Mouse (Mus musculus): ENCODE data around the gene 4930516K23Rik. TPM values are rescaled to one million over a fixed set of nuclear protein-coding genes. Genes with fewer than 3 reads are reported as not detected.

The 4930516K23Rik gene
- not detected for total RNA-seq (2021)
- long read RNA-seq, experiment 1 = 0 reads
- long read RNA-seq, experiment 2 = 0 reads

DNA sequence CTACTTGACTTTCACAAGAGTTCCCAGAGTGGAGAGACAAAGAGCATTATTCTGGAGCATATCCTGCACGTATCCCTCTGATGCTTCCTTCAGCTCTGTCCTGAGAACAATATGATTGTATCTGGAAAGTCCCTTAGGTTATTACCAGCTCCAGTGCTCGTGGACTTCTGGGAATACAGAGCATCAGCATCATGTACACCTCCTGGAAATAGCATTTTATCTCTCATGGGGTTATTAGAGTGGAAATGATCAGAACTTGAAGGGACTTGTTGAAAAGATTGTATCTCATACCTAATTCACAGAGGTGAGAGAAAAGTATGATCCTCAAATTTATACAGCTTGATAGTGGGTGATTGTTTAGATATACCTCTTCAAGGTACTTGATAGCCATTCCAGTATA is at the start of gene 4930516K23Rik:
TSS of gene 4930516K23Rik (minus strand) at position 101 of the 400 bp plus-strand sequence.
- no peak for DNase-seq

DNA sequence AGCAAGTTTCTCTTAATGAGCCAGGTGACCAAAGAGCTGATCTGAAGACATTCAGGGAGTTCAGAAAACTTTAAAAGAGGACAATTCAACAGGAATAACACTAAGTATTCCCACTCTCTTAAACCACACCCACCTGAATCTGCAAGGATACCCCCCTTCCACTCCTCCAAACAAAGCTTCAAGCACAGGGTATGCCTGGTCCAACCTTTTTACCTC is 43.4 kb upstream of the 4930516K23Rik start, which contains the start of gene Olfr646:
TSS of gene Olfr646 (plus strand) at position 117 of the 216 bp plus-strand sequence.
- DNase-seq = no peak

DNA sequence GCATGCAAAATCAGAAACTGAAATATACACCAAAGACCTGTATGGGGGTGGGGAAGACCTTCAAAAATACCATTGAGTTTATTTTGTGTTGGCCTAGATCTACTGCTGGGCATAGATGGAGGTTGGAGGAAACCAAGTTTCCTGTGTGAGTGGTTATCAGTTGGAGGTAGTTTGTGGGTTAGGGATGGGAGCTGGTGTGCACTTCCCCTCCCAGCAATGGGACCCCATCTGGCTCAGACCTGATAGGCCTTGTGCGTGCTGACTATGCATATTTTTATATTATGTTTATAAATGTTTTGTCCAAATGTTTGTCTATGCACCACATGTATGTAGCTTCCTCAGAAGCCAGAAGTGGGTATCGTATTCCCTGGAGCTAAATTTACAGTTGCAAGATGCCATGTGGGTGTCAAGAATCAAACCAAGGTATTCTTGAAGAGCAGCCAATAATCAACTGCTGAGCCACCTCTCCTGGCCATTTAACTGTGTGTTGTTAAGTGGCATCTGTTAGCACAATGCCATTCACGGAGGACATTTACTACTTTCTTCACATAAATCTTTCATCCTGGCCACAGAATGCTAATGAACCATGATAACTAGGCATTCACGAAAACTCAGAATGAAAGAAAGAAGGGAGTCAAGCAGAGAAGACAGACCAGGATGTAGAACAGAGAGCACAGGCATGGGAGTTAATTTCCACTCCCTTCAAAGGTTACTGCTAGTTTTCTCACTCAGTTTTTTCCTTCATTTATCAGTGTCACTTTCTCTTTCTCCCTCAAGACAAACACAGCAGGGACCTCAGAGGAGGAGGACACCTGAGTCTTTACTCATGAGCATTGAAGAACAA is 42.9 kb upstream of the 4930516K23Rik start:
- no peak for DNase-seq

DNA sequence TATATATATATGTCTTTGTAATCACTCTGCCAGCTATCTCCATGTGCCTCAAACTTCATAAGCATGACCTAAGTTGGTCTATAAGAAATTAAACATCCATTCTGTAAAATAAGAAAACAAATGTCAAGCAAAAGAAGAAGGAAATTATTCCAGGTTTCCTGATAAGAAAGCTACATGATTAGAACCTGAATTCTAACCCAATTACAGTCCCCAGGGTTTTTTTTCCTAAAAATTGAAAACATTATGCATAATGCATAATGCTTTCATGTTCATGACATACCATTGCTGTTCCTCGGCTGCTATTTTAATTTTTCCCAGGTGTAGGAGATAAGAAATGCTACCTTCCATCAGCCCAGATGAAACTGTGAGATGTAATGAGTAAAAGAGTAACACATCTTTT is 24.1 kb upstream of the 4930516K23Rik start, which contains the start of gene Olfr645:
TSS of gene Olfr645 (minus strand) at position 101 of the 400 bp plus-strand sequence.
- no peak for DNase-seq

DNA sequence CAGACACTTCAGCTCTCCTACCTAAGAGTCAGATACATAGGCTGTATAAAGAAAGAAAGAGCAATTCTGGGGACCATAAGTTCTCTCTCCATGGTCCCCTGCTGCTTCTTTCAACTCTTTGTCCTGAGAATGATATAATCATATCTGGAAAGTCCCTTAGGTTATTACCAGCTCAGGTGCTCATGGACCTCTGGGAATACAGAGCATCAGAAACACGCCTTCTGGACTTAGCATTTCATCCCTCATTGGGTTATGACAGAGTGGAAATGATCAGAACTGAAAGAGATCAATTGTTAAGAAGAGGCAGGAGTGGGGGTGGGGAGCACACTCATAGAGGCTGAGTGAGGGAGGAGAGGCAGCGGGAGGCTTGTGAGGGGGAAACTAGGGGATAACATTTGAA is 10.5 kb upstream of the 4930516K23Rik start, which contains the start of gene Olfr644:
TSS of gene Olfr644 (minus strand) at position 101 of the 400 bp plus-strand sequence.
- no peak for DNase-seq

DNA sequence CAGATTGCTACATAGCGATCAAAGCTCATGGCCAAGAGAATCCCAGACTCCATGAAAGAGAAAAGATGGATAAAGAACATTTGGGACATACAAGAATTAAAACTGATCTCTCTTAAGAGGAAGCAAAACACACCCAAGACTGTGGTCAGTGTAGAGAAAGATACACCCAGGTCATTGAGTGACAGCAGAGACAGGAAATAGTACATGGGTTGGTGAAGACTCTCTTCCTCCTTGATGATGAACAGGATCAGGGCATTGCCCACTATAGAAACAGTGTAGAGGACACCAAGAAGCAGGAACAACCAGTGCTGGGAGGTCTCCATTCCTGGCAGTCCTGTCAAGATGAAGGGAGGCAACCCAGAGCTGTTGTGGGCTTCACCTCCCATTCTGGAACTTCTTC is 2.0 kb downstream of the 4930516K23Rik start:
- DNase-seq = no peak

DNA sequence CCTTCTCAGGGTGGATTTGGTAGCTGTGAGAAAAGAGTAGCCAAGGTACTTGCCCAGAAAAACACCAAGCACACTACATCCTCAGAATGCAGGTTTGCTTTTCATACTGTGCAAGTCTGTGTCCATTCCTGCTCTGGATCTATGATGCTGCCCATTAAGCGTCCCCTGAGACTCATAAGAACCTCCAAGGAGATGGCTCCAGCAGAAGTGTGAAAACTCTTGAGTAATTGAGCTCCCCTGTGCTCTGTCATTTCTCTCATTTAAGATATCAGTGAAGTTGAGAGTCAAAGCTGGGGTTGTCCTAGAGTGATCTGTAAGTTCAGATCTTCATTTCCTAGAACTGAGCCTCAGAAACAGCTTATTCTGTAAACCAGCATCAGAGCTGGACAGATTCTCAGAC is 8.7 kb downstream of the 4930516K23Rik start, which contains the start of gene Olfr642:
TSS of gene Olfr642 (minus strand) at position 101 of the 400 bp plus-strand sequence.
- no peak for DNase-seq

DNA sequence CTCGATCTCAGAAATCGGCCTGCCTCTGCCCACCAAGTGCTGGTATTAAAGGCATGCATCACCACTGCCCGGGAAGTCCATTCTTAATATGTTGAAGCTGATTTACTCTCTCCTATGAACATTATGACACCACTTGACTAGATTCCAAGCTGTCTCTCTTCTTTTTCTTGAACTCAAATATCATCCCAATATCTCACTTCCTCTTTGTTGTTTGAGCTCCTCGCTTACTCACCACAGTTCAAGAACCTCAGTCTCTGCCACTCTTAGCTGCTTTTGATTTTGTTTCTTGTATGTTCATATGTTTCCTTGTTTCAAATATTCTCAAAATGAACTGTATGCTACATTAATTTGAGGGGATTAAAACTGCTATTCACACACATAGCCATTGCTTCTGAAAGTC is 10.5 kb downstream of the 4930516K23Rik start:
- DNase-seq = no peak

DNA sequence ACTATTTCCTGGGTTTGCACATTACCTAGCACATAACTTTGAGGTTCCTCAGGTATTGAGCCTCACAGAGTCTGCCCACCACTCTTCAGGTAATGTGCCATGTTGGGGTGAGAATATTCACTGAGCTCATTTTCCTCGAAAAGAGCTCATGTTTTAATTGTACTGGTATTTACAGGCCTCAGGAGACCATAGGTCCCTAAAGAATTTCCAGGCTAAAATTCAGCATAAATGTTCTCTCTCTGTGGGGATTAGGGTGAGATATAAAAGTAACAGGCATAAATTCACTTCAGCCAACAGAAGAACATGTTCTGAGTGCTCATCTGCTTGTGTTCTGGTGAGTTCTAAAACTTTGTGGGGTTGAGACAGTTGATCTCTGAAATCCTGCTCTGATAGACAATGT is 26.1 kb downstream of the 4930516K23Rik start, which contains the start of gene Olfr641:
TSS of gene Olfr641 (plus strand) at position 301 of the 400 bp plus-strand sequence.
- DNase-seq = no peak

DNA sequence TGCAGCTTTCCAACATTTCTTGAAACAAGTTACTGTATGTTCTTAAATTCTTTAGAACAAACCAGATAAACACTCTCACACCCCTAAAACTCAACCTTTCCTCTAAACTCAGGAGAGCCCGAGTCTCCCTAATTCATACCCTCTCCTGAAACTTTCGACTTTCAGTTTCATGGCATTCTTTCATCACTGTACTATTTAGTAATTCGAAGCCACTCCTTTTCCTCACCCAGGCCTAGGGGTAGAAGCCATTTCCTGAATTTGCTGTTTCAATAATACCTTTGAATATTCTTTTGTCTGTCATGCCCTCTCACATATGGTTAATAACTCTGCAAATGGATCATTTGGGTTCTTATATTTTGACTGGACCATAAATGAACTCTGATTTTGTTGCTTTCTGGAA is 34.3 kb downstream of the 4930516K23Rik start:
- DNase-seq = no peak

DNA sequence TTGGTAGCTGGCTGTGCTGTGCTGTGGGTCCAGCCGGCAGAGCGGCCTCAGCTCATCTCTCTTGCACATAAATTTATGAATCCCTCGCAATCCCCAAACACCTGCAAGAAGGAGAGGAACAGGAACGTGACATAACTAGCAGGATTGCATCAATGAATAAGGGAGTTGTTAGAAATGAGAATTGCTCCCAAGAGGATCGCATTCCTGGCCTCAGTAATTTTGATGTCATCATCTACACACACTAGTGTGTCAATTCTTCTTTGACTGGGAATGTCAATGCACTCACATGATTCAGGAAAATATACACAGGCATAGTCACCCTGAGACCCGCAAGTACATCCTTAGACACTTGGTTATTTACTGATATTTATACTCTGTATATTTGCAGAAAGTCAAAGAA is 35.8 kb downstream of the 4930516K23Rik start, which contains the start of gene Olfr640:
TSS of gene Olfr640 (minus strand) at position 101 of the 400 bp plus-strand sequence.
- DNase-seq = no peak

DNA sequence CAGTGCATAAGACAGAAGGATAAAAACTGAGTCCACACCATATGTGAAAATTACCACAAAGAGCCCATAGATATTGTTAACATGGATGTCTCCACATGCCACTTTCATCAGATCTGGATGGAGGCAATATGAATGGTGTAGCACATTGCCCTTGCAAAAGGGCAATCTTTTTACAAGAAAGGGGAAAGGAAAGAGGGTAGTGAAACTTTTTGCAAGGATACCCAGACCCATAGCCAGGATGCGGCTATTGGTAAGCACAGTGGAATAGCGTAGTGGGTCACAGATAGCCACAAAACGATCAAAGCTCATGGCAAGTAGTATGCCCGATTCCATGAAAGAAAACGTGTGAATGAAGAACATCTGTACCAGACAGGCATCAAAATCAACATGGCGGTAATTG is 39.6 kb downstream of the 4930516K23Rik start:
- no peak for DNase-seq

DNA sequence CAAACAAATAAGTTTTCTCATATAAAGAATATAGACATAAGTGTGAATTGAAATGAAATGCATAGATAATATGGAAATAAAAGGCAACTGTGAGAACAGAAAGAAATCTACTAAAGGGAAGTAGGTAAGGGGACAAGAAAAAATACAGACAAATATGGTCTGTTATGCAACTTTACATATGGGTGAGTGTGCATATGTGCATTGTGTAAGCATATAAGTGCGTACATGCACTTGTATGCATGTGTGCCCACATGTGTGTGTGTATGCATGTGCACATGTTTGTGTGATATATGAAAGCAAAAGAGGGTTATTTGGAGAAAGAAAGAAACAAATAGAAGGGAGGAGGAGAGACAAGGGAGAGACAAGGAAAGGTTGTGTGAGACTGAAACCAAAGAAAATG is 42.3 kb downstream of the 4930516K23Rik start:
- no peak for DNase-seq

DNA sequence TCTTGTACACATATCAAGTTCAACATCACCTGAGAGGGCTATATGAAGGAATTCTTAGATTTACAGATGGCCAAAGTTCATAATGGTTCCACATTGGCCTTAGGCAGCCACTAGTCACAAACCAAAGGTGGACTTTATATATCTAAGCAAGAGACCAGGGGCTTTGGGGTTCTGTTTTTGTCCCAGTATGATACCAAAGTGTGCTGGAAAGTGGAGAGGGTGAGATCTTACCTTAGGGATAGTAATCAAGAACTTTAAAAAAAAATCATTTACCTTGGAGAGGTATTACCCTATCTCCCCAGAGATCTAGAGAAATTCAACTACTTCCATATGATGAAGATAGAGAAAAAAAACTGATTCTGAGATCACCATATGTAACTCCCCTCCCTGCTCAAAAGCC is 44.0 kb downstream of the 4930516K23Rik start, which contains the start of gene Olfr639:
TSS of gene Olfr639 (minus strand) at position 101 of the 400 bp plus-strand sequence.
- no peak for DNase-seq

Other genes starting within 250 kb of the 4930516K23Rik start
- gene Hbb-bt, start 247.4 kb downstream of the 4930516K23Rik start, total RNA-seq (2021) = 1,000 to 10,000 TPM; 1,004 to 1,120 TPM
- gene Hbb-bs, start 233.3 kb downstream of the 4930516K23Rik start, total RNA-seq (2021) = over 10,000 TPM; 10,167 to 10,648 TPM
- gene Hbb-bh2, start 220.9 kb downstream of the 4930516K23Rik start, total RNA-seq (2021) = not detected
- gene Hbb-bh1, start 218.3 kb downstream of the 4930516K23Rik start, total RNA-seq (2021) = not detected
- gene Hbb-y, start 208.2 kb downstream of the 4930516K23Rik start, total RNA-seq (2021) = not detected
- gene Olfr66, start 175.2 kb downstream of the 4930516K23Rik start, total RNA-seq (2021) = not detected
- gene Olfr64, start 167.0 kb downstream of the 4930516K23Rik start, total RNA-seq (2021) = not detected
- not detected for gene Olfr65, start 158.0 kb downstream of the 4930516K23Rik start, total RNA-seq (2021)
- gene Olfr631, start 132.6 kb downstream of the 4930516K23Rik start, total RNA-seq (2021) = not detected
- not detected for gene Olfr632, start 127.1 kb downstream of the 4930516K23Rik start, total RNA-seq (2021)
- not detected for gene Olfr633, start 117.0 kb downstream of the 4930516K23Rik start, total RNA-seq (2021)
- not detected for gene Olfr635, start 90.3 kb downstream of the 4930516K23Rik start, total RNA-seq (2021)
- not detected for gene Olfr638, start 62.7 kb downstream of the 4930516K23Rik start, total RNA-seq (2021)
- gene Olfr639, start 44.1 kb downstream of the 4930516K23Rik start, total RNA-seq (2021) = under 1 TPM; 0.05 TPM
- not detected for gene Olfr640, start 35.9 kb downstream of the 4930516K23Rik start, total RNA-seq (2021)
- not detected for gene Olfr641, start 26.0 kb downstream of the 4930516K23Rik start, total RNA-seq (2021)
- not detected for gene Olfr642, start 8.8 kb downstream of the 4930516K23Rik start, total RNA-seq (2021)
- not detected for gene Olfr644, start 10.4 kb upstream of the 4930516K23Rik start, total RNA-seq (2021)
- not detected for gene Olfr645, start 24.0 kb upstream of the 4930516K23Rik start, total RNA-seq (2021)
- not detected for gene Olfr646, start 43.4 kb upstream of the 4930516K23Rik start, total RNA-seq (2021)
- not detected for gene Ubqln5, start 68.4 kb upstream of the 4930516K23Rik start, total RNA-seq (2021)
- not detected for gene Olfr643, start 76.0 kb upstream of the 4930516K23Rik start, total RNA-seq (2021)
- not detected for gene Ubqln3, start 81.8 kb upstream of the 4930516K23Rik start, total RNA-seq (2021)
- gene Ubqlnl, start 89.1 kb upstream of the 4930516K23Rik start, total RNA-seq (2021) = not detected
- gene Olfm5, start 103.4 kb upstream of the 4930516K23Rik start, total RNA-seq (2021) = not detected
- gene Olfr648, start 121.9 kb upstream of the 4930516K23Rik start, total RNA-seq (2021) = not detected
- not detected for gene Olfr649, start 134.5 kb upstream of the 4930516K23Rik start, total RNA-seq (2021)
- under 1 TPM; 0.30 to 0.67 TPM for gene Trim6, start 157.3 kb upstream of the 4930516K23Rik start, total RNA-seq (2021)
- gene Trim34a, start 183.0 kb upstream of the 4930516K23Rik start, total RNA-seq (2021) = 1 to 10 TPM; 3.9 to 4.7 TPM
- gene Trim5, start 226.6 kb upstream of the 4930516K23Rik start, total RNA-seq (2021) = 1 to 10 TPM; 2.3 to 2.7 TPM